Comparison of ENCODE assay signal across 13 mouse cellular contexts in genomic region chr12:8436976-8437580, GRCm38 (mm10).
DNase-seq lines count a peak whose midpoint lies in the region; ATAC-seq and TF ChIP-seq lines count a peak whose summit lies in the region.
"Had no signal": no experiment of that assay in that cellular context is flagged by ENCODE, and none has a peak within 500 bp of the region (broad histone marks: within the 10 kb centered on the region; RNA-seq: fewer than 3 reads in every experiment).

No protein-coding gene starts in this region.

- no peak for TF ChIP-seq CTCF in hindbrain, postnatal 0 days (IDR thresholded peaks at IDR 0.05; ENCODE audit: low read depth)
- TF ChIP-seq CTCF in left cerebral cortex, adult 2 months (IDR thresholded peaks at IDR 0.05): no peak
- no peak for TF ChIP-seq CTCF in bone marrow, adult 2 months (IDR thresholded peaks at IDR 0.05; ENCODE audit: control insufficient read depth, insufficient read depth, low read length)

- 59% methylated on average over 6 of the region's 6 CpGs for WGBS in hindbrain, embryonic 10.5 days
- 52% methylated on average over 6 of the region's 6 CpGs for WGBS in hindbrain, postnatal 0 days
- 66% methylated on average over 6 of the region's 6 CpGs for WGBS in bone marrow, adult 2 months

- peaks cover 34% of the 10 kb centered on the region for H3K4me1 ChIP-seq in hindbrain, embryonic 10.5 days (replicated peaks)
- H3K4me1 ChIP-seq in hindbrain, postnatal 0 days (ENCODE audit: insufficient read depth, low read length): peaks cover 7% of the 10 kb centered on the region; the same call in 1 of the 2 replicates
- H3K4me1 ChIP-seq in bone marrow, adult 2 months (ENCODE audit: control insufficient read depth, insufficient read depth, low read length): peaks cover 15% of the 10 kb centered on the region
- H3K4me1 ChIP-seq in brown adipose tissue, adult 24 weeks (ENCODE audit: control insufficient read depth, insufficient read depth, insufficient read length, low read length): peaks cover 51% of the 10 kb centered on the region

- DNase-seq in hindbrain, embryonic 10.5 days (ENCODE audit: low spot score): no peak
- no peak for DNase-seq in hindbrain, postnatal 0 days (ENCODE audit: low spot score)
- DNase-seq in left cerebral cortex, adult 2 months (ENCODE audit: extremely low spot score in 1 of 2, low spot score in 2 of 2): no peak
- DNase-seq in left cerebral cortex, postnatal 10 days (ENCODE audit: extremely low spot score in 1 of 2, low spot score in 2 of 2): no peak
- no peak for DNase-seq in adrenal gland, postnatal 10 days
- DNase-seq: cerebellum, adult 9-10 months; gastrocnemius, postnatal 10 days; heart, postnatal 36 days had no signal

- peak overlapping the region; percentile 36 for H3K27ac ChIP-seq in hindbrain, embryonic 10.5 days
- H3K27ac ChIP-seq in hindbrain, postnatal 0 days: no peak overlapping the region
- peak overlapping the region; percentile 28; the same call in 1 of the 2 replicates for H3K27ac ChIP-seq in left cerebral cortex, adult 2 months
- H3K27ac ChIP-seq in bone marrow, adult 2 months (ENCODE audit: control insufficient read depth, insufficient read depth, low read depth, low read length, poor library complexity): peak overlapping the region; percentile 38
- peak overlapping the region; percentile 50 for H3K27ac ChIP-seq in brown adipose tissue, adult 24 weeks (replicated peaks; ENCODE audit: low read depth, low read length)
- H3K27ac ChIP-seq: kidney, embryonic 15.5 days had no signal

- intact Hi-C loops in left cerebral cortex, adult 2 months (cut with DNase I): no loop called here
- intact Hi-C loops in left cerebral cortex, postnatal 10 days (cut with DNase I): no loop called here

- no peak overlapping the region for H3K4me3 ChIP-seq in hindbrain, embryonic 10.5 days
- no peak overlapping the region for H3K4me3 ChIP-seq in hindbrain, postnatal 0 days (ENCODE audit: low read length)
- H3K4me3 ChIP-seq in left cerebral cortex, adult 2 months: no peak overlapping the region
- H3K4me3 ChIP-seq in bone marrow, adult 2 months (replicated peaks; ENCODE audit: control insufficient read depth, low read depth, low read length): no peak overlapping the region
- no peak overlapping the region for H3K4me3 ChIP-seq in brown adipose tissue, adult 24 weeks (ENCODE audit: insufficient read depth, low read depth, low read length)
- H3K4me3 ChIP-seq: kidney, embryonic 15.5 days; megakaryocyte, embryonic 14.5 days had no signal

- ATAC-seq in hindbrain, postnatal 0 days: no peak

- no peaks in the 10 kb centered on the region for H3K36me3 ChIP-seq in hindbrain, embryonic 10.5 days
- H3K36me3 ChIP-seq in hindbrain, postnatal 0 days (ENCODE audit: insufficient read depth, low read length): no peaks in the 10 kb centered on the region
- H3K36me3 ChIP-seq: kidney, embryonic 15.5 days had no signal

- H3K9me3 ChIP-seq in hindbrain, embryonic 10.5 days: no peaks in the 10 kb centered on the region
- H3K9me3 ChIP-seq in hindbrain, postnatal 0 days (ENCODE audit: low read length): no peaks in the 10 kb centered on the region
- H3K9me3 ChIP-seq: kidney, embryonic 15.5 days; megakaryocyte, embryonic 14.5 days had no signal

- TF ChIP-seq POLR2A in bone marrow, adult 2 months (IDR thresholded peaks at IDR 0.05; ENCODE audit: borderline replicate concordance, control insufficient read depth, low read depth, low read length): no peak

- no peaks in the 10 kb centered on the region for H3K27me3 ChIP-seq in hindbrain, embryonic 10.5 days (ENCODE audit: insufficient read depth, poor library complexity, severe bottlenecking)
- no peaks in the 10 kb centered on the region for H3K27me3 ChIP-seq in hindbrain, postnatal 0 days (ENCODE audit: insufficient read depth, low read length)
- H3K27me3 ChIP-seq: kidney, embryonic 15.5 days; megakaryocyte, embryonic 14.5 days had no signal

- no peak overlapping the region for H3K9ac ChIP-seq in hindbrain, postnatal 0 days (replicated peaks; ENCODE audit: low read length)
- H3K9ac ChIP-seq: kidney, embryonic 15.5 days had no signal

- no peak overlapping the region for H3K4me2 ChIP-seq in hindbrain, postnatal 0 days (ENCODE audit: low read depth, low read length)
- H3K4me2 ChIP-seq: kidney, embryonic 15.5 days; liver, embryonic 11.5 days had no signal
